Mouse (Mus musculus) cerebellum, adult (tissue): ENCODE measurements around the gene Tmprss9.
A peak's percentile ranks its signal among the peaks of the same experiment; 100 is the strongest.
"Not testable (repeated sequence)": the region's sequence is repeated elsewhere in the genome, so short reads cannot be mapped to it uniquely, and the experiment has no call there.

Source experiments
- ATAC-seq: cut with Nextera tagmentation; 2 replicates; pipeline ENCODE4 v1.9.2; 2017; ENCODE audit warnings: mild to moderate bottlenecking, moderate library complexity, mixed read lengths; ENCODE audit not compliant: insufficient number of reproducible peaks, low FRiP score, low TSS enrichment

The Tmprss9 gene

DNA sequence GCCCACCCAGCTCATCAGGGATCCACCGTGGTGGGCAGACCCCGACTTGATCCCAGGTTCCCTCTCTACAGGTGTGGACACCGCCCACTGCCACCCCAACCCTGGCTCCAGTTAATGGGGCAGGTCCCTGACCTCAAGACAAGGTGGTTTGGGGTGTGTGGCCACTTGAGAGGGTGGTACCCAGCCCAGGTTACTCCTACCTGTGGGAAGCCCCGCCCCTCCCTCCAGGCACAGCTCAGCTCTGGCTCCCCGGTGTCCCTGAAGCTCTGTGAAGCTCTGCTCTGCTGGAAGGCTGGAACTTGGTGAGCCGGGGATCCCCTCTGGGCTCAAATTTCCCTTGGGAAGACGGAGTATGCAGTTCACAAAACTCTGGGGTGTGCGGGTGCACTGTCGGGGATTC, at the start of gene Tmprss9:
Gene Tmprss9 (plus strand): TSS at position 268 of the 400 bp plus-strand sequence.
- no peak for ATAC-seq

DNA sequence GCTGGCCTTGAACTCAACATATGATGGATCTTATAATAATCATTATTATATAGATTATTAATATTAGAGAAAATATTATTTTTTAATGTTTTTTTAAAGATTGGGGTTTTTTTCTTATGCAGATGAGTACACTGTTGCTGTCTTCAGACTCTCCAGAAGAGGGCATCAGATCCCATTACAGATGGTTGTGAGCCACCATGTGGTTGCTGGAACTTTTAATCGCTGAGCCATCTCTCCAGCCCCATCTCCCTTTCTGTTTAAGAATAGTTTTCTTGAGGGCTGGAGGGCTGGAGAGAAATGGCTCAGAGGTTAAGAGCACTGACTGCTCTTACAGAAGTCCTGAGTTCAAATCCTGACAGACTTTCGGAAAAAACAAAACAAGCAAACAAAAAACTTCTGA, 49.7 kb upstream of the Tmprss9 start:
- no peak for ATAC-seq

DNA sequence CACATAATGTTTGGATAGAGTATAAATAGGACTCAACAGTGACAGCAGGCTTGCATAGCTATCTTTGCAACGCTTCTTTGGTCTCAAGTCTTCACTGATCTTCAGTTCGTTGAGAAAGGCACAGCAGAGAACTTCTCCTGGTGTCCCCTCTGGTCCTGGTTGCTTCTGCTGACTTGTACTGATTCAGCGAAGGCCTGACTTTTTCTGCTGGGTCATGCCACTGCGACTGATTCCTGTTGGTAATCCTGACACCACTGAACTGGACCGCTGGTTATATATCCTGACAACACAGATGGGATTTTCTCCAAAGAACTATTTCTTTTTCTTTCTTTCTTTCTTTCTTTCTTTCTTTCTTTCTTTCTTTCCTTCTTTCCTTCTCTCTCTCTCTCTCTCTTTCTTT, 49.1 kb upstream of the Tmprss9 start:
- ATAC-seq, result no peak

DNA sequence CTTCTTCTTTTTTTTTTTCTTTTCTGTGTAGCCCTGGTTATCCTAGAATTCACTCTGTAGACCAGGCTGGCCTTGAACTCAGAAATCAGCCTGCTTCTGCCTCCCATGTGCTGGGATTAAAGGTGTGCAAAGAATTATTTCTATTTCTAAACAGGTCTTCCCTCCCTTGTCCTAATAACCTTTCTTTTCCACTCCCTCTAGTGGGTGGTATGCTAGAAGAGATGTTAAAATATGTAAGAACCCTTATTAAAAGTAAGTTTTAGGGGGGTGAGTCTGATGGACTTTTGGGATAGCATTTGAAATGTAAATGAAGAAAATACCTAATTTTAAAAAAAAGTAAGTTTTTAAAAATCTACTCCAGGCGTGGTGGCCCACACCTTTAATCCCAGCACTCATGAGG, 48.3 kb upstream of the Tmprss9 start:
- no peak for ATAC-seq

DNA sequence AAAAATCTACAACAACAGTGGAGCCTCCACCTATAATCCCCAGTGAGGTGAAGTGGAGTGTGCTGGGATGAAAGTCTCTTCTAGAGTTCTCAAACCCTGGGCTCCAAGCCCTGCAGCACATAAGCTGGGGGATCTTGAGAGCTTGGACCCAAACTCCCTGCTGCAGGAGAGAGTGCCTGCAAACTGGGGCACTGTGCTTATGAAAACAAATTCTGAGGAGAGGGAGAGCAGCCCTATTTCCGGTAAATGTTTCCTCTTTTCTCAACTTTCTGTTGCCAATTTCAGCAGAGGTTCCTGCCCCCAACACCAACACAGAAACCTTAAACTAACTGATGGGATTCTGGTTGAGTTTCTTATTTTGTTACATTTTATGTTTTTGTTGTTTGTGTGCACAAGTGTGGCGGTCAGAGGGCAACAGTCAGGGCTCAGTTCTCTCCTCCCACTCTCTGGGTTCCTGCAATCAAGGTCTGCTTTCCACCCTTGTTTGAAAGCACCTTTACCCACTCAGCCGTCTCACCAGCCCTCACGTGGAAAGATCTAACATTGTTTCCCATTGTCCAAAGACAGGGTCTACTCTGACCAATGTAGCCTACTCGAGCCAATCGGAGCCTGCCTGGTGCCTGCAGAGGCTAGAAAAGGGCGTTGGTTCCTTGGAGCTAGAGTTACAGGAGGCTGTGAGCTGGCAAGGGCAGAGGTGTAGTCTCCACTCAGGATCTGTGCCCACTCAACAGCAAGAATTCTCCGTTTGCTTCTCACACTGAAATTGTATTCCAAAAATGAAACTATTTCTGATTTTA, 47.6 kb upstream of the Tmprss9 start:
- ATAC-seq, result no peak

DNA sequence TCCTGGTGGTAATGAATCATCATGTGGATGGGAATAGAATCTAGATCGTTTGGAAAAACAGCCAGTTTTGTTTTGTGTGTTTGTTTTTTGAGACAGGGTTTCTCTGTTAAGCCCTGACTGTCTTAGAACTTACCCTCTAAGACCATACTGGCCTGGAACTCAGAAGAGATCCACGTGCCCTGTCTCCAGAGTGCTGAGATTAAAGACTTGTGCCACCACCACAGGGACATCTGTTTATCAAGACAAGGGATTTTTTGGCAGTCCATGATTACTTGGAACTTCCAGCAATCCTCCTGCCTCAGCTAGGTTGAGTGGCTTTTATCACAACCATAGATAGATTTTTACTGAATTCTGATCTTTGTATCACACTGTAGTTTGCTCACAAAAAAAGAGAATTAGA, 46.8 kb upstream of the Tmprss9 start:
- ATAC-seq, result no peak

DNA sequence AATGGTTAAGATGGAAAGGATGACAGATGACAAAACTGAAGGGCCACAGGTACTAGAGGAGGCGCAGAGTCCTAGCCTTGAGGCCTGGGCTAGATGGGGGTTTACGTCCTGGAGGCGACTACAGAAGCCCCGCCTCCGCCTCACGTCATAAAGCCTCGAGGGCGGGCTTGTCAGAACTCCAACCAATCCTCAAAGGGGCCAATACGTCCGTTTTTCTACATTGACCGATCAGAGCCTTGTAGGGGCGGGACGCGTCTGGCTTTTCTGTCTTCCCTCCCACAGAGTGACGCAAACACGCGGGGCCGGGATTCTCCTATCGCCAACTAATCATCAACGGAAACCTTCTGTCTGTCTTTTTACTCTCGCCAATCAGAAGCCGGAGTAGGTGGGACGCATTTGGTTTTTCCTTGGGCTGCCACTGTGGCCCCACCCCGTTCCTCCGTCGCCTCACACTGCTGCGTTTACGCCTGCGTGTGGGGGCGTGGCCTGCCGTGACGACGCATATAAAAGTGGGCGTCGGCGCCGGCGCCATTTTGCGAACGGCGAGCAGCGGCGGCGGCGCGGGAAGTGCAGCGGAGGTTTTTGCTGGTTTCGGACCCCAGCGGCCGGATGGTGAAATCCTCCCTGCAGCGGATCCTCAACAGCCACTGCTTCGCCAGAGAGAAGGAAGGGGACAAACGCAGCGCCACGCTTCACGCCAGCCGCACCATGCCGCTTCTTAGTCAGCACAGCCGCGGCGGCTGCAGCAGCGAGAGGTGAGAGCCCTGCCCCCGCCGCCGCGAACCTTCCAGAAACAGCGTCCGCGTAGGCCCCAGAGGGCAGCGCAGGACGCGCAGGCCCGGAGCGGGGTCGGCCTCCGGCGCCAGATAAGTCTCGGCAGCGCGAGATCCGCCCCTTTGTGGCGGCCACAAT, 45.2 kb upstream of the Tmprss9 start, which contains the start of gene Oaz1:
Gene Oaz1 (plus strand): TSS at position 506 of the 912 bp plus-strand sequence.
- ATAC-seq, result peak; percentile 95

DNA sequence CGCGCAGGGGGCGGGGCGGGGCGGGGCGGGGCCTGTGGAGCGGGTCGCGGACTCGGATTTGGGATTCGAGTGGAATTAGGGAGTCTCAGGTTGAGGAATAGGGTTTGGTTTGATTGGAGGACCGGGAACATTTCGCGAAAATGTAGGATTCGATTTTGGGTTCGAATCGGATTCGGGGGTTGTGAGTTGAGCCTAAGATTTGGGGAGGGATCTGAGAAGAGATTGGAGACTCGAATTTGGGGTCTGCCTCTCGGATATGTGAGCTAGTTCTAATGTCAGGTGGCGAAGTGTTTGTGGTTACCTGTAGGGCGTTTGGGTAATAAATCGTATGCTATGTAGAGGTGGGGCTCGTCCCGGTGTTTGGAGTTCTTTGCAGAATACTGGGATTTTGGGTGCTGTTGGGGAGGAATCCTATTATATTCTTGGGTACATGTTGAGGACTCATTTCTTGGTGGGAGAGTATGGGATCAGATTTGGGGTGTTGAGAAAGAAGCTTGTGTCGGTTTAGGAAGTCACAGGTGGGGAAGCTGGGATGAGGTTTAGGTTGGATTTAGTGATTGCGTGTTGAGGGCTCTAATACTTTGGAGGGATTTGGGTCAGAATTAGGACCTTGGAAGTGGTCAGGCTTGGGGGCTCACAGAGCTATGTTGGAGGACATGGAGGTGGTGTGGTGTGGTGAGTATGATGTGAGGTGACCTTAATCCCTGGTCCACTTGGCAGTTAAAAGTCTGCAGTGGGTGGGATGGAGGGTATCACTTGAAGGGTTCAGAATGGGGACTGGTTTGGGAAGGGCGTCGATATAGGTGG, 44.4 kb upstream of the Tmprss9 start:
- ATAC-seq, result no peak

DNA sequence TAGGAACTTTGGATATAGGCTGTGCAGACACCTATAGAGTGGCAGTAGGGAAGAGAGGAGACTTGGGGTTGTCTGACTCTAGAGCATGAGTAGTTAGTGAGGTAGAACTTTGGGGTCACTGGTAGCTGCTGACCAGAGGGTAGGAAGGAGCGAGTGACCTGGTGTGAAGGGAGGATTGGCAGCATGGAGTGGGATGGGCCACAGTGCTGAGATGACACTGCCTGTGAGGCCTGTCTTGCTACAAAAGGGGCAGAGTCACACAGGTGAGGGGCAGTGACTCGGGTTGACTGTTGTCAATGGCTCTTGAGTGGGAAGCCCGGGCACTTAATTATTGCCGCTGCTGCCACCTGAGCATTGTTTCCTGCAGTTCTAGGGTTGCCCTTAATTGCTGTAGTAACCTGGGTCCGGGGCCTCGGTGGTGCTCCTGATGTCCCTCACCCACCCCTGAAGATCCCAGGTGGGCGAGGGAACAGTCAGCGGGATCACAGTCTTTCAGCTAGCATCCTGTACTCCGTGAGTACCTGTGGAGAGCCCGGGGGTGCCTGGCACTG, 43.7 kb upstream of the Tmprss9 start:
- no peak for ATAC-seq

DNA sequence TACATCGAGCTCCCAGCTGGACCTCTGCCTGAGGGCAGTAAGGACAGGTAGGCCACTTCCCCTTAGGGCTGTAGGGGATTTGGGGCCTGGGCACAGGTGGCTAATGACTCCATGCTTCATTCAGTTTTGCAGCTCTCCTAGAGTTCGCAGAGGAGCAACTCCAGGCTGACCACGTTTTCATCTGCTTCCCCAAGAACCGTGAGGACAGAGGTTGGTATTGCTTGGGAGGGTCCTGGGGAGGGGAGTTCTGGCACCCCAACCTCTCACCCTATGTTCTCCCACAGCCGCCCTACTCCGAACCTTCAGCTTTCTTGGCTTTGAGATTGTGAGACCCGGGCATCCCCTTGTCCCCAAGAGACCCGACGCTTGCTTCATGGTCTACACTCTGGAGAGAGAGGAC, 43.1 kb upstream of the Tmprss9 start:
- ATAC-seq, result not testable (repeated sequence)

DNA sequence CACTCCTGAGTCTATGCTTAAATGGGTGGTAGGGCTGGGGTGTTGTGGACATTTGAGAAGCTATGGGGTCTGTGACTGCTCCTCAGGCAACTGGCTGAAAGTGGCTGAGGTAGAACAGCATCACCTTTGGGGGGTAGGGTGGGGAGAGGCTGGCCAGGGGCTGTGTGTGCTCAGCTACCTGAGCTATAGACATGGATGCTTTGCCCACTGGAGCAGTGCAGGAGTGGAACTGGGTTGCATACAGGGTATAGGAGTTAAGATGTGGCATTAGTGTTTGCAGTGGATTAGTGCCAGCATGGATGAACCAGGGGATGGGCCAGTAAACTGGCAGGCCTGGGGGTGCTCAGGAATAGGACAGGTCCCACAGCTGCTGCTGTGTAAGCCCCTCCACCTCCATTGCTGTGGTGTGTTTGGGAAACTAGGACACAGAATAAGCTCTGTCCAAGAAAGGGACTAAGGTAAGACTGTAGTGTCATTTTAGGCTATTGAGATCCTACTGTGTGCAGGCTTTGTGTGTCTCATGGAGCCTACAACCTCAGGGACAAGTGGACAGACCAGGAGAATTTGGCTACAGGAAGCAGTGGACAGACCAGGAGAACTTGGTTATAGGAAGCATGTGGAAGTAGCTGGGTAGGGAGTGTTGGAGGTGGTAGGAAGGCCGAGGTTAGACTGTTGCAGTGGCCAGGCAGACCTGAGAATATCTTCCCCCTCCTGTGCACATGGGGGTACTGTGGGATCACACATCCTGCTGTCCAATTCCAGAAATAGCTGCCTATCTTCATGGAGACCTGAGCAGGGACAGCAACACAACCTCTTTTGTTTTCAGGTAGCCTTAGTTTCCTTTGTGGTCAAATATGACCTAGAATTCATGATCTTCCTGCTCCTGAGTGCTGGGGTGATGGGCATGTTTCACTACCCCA, 42.0 kb upstream of the Tmprss9 start:
- no peak for ATAC-seq

DNA sequence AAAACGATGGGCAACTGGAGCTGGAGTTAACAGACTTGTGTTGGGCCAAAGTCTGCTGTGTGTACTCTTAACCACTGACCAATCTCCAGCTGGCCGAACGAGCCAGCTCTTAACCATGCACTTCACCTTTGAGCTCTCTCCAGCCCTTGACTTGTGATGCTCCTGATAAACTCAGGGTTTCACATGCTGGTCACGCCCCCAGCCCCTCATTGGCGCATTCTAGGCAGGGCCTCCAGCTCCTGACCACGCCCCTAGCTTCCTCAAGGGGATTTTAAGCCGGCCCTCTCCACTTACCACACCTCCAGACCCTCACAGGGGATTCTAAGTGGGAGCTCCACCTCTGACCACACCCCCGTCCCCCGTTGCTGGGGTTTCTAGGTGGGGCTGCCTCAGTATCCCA, 40.5 kb upstream of the Tmprss9 start:
- ATAC-seq, result no peak

DNA sequence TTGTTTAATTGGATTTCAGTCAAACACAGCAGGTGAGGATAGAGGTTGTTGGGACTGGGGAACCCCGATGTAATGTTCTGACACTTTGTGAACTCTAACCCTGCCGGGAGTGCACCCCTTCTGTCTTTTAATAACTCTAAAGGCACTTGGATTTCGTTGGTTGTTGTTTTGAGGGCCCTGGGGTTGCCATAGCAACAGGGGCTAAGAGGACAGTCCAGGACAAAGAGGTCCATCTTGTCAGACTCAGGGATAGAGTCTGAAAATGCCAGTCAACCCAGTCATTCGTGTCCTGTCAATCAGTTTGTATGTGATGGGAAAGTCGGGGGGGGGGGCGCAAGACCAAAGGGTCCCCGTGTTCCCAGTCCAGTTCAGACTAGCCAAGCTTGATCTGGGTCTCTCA, 38.8 kb upstream of the Tmprss9 start:
- no peak for ATAC-seq

DNA sequence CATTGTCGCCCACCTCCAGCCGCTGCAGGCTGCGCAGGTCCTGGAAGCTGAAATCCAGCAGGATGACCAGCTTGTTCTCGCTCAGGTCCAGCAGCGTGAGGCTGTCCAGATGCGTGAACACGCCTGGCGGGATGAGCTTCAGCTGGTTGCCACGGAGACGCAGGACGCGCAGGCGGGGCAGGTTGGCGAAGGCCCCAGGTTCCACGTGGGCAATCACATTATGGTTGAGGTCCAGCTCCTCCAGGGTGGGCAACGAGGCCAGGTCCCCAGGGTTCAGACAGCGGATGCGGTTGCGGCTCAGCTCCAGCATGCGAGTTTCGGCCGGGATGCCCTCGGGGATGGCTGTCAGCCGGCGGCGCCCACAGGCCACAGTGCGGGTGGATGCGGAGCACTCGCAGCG, 36.0 kb upstream of the Tmprss9 start:
- no peak for ATAC-seq

DNA sequence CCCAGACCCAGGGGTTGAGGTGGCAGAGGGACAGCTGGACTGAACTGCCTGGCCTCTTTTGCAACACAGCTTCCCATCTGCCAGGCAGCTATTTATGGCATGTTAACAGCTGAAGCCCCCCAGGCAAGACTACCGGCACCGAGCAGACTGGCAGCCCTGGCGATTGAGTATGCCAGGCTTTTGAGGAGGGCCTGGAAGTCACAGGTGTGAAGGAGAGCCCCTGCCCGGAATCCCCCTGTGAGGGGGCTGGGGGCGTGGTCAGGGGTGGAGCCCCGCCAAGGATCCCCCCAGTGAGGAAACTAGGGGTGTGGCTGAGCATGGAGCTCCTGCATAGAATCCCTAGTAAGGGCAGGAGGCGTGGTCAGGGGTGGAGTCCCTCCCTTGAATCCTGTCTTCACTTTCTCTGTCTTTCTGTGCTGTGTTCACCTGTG, 34.7 kb upstream of the Tmprss9 start:
- ATAC-seq, result no peak

DNA sequence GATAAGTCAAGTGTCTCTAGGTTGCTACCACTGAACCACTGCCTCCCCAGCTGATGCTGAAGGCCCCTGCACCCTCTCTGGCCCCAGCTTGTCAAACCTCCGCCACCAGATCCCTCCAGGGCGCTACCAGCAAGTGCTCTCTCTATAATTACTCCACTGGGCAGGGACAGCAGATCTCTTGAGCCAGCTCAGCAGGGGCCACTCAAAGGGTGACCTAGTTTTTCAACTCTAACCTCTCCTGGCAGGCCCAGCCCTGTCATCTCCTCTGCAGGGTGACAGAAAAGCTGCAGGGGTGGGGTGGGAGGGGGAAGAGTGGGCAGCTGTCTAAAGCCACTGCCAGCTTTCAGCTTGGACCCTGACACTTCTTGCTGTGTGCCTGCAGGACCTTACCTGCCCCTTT, 33.8 kb upstream of the Tmprss9 start:
- peak; percentile 33; the same call in 1 of the 2 replicates for ATAC-seq

DNA sequence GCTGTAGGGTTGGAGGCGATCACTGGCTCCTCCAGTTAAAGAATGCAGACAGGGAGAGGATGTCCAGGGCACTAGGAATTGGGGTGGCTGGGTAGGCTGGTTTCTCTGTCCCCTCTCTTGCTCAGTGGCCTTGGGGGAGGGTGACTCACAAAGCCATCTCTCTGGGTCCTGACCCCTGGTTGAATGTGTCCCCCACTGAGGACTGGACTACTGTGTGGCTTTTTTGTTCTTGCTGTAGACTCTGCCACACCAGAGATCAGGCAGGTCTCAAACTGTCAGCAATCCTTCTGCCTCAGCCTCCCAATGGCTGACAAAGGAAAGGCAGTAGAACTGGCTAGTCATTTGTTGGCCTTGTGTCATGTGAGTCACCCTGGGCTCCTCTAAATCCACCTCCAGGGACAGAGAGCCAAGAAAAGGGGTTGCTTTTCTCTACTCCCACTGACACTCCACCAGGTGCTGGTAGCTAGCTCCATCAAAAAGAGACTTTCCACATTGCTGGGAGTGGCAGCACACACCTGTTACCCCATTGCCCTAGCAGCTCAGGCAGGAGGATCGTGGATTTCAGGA, 33.2 kb upstream of the Tmprss9 start:
- no peak for ATAC-seq

DNA sequence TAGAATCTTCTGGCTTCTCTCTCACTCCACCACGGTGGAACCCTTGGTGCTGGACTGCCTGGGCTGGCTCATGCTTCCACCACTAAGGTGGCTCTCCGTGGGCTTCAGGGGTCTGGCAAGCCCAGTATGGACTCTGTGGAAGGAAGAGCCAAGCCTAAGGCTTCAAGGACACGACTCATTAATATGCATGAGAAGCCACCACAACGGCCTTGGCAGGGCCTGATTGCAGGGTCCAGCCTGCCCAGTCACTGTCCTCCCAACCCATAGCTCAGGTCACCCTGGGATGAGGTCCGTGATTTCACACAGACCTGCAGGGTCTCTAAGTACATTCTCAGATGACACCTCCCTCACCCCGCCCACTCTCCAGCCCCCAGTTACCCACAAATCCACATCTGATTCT, 31.8 kb upstream of the Tmprss9 start:
- no peak for ATAC-seq

DNA sequence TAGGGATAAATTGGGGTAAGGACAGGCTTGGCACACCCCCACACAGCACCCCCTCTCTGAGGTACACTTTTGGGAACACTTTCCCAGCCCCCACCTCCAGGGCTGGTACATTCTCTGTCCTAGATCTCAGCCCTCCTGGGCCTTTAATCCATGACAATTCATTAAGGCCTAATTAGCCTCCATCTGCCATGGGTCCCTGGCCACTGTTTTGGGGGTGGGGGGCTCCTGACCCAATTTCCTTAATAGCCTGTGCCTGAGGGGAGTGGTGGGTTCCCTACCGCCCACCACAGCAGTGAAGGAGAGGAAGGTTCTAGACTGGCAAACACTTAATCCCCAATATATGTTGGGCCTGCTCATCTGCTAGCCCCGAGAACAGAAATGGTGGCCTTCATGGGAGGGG, 30.0 kb upstream of the Tmprss9 start:
- no peak for ATAC-seq
